Mouse (Mus musculus): Measurements from ENCODE around the gene Fam76a.

DNA sequence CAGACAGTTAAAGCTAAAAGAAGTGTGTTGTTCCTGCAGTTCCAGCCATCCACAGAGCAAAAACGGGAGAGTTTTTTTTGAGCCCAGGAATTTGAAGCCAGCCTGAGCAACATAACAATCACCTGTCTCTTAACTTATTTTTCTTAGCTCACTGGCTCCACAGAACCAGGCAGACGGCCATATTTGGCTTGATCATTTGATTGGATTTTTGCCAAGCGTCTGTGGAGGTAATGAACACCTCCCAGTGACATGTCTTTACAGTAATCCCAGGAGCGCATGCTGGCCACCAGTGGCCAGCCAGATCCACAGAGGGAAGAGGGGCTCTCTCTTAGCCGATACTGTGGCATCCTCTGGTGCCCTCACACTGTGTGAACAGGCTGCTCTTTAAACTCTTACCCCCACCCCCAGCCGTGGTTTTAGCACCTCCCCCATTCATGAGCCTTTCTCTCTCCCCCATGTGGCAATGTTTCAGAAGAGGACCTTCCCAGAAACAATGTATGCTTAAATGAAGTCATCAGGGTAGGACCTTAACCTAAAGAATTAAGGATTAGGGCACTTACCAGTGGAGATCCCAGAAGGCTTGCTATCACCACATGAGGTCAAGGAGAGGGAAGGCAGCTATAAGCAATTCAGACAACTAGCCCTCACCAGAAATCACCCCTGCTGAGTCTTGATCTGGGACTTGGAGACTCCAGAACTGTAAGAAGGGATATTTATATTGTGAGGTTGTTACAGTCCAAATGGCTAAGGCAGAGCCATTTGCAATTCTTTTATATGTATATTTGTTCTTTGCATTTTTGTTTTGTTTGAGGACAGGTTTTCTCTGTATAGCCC is 46.0 kb upstream of the Fam76a start:
- TF ChIP-seq POLR2A (IDR thresholded peaks at IDR 0.05; ENCODE audit: borderline replicate concordance, extremely low read depth, low read depth, low read length), result no peak
- TF ChIP-seq CTCF (IDR thresholded peaks at IDR 0.05; ENCODE audit: insufficient read depth, low read length), result no peak
